Mouse (Mus musculus) small intestine, adult 2 months (tissue): ENCODE measurements around the gene Gm37240.

Source experiments
- CTCF ChIP-seq: fragments of 200-500 bp; IDR thresholded peaks from 2 replicates; pipeline ENCODE4 v1.5.1; 2012; ENCODE audit warnings: low read depth, mild to moderate bottlenecking, control low read depth, inconsistent platforms, low read length, moderate library complexity, mixed read lengths; ENCODE audit not compliant: insufficient replicate concordance, insufficient read length; ENCODE audit errors: extremely low read depth
- POLR2A ChIP-seq: fragments of 200-500 bp; IDR thresholded peaks from 2 replicates; pipeline ENCODE4 v1.6.1; 2012; ENCODE audit warnings: low read depth, mild to moderate bottlenecking, control low read depth, inconsistent platforms, low read length, moderate library complexity

GRCm38 (mm10) chr3:84516163-84516562 is 1371.2 kb downstream of the Gm37240 start:
- TF ChIP-seq POLR2A, result no peak
- TF ChIP-seq CTCF, result no peak
